Mouse (Mus musculus) liver, embryonic 12.5 days (tissue): ENCODE results near the gene Uts2r. TPM values are rescaled to one million over a fixed set of nuclear protein-coding genes. Genes with fewer than 3 reads are reported as not detected.

Source experiments
- ATAC-seq: fragments of 200-750 bp; cut with Nextera tagmentation; 2 replicates; pipeline ENCODE4 v1.8.0; 2017; ENCODE audit warnings: moderate number of reproducible peaks, mild to moderate bottlenecking, moderate library complexity
- H3K27ac ChIP-seq: fragments of 300-500 bp; sonication (generic); 2 replicates; pipeline ENCODE4 v1.5.1; 2016; ENCODE audit warnings: mild to moderate bottlenecking
- H3K27me3 ChIP-seq: fragments of 300-500 bp; sonication (generic); replicated peaks from 2 replicates; pipeline ENCODE4 v1.6.1; 2016; ENCODE audit warnings: mild to moderate bottlenecking, moderate library complexity
- H3K36me3 ChIP-seq: fragments of 300-500 bp; sonication (generic); 2 replicates; pipeline ENCODE4 v1.6.1; 2016; ENCODE audit warnings: mild to moderate bottlenecking, moderate library complexity
- H3K4me1 ChIP-seq: fragments of 300-500 bp; sonication (generic); 2 replicates; pipeline ENCODE4 v1.6.1; 2016
- H3K4me2 ChIP-seq: fragments of 300-500 bp; sonication (generic); 2 replicates; pipeline ENCODE4 v1.6.1; 2016; ENCODE audit warnings: mild to moderate bottlenecking, moderate library complexity
- H3K4me3 ChIP-seq: fragments of 300-500 bp; sonication (generic); 2 replicates; pipeline ENCODE4 v1.5.1; 2016; ENCODE audit warnings: mild to moderate bottlenecking, moderate library complexity
- H3K9ac ChIP-seq: fragments of 300-500 bp; sonication (generic); 2 replicates; pipeline ENCODE4 v1.6.1; 2016; ENCODE audit warnings: mild to moderate bottlenecking, moderate library complexity
- H3K9me3 ChIP-seq: fragments of 300-500 bp; sonication (generic); replicated peaks from 2 replicates; pipeline ENCODE4 v1.6.1; 2016; ENCODE audit warnings: mild to moderate bottlenecking, moderate library complexity
- WGBS: fragments of 180-500 bp; shearing (Covaris S2); methylation state at CpG from one replicate; pipeline ENCODE4 v1.1.7; 2016; ENCODE audit not compliant: insufficient replicate concordance; 5-methylcytosine and 5-hydroxymethylcytosine counted together
- polyA plus RNA-seq: library from polyadenylated mRNA; unstranded; fragments of >200 nt; fragmentation: Nextera tagmentation; extraction: Ambion mirVana; gene quantifications from 2 replicates; pipeline ENCODE4 v1.2.1, GENCODE M21; 2016

The Uts2r gene
- polyA plus RNA-seq = not detected in 2 replicates

- no peak for ATAC-seq
Observed at GRCm38 (mm10) chr11:121159971-121160370, at the start of gene Uts2r. Uts2r (plus strand) TSS chr11:121160271.

GRCm38 (mm10) chr11:121111051-121111450 is 49.0 kb upstream of the Uts2r start:
- 66% methylated on average over 3 of the region's 3 CpGs for WGBS
- H3K9me3 ChIP-seq = no peaks in the 10 kb centered on the region
- H3K27ac ChIP-seq = no peak overlapping the region
- no peak for ATAC-seq
- no peak overlapping the region for H3K4me3 ChIP-seq
- no peaks in the 10 kb centered on the region for H3K36me3 ChIP-seq
- H3K9ac ChIP-seq = no peak overlapping the region
- no peak overlapping the region for H3K4me2 ChIP-seq
- no peaks in the 10 kb centered on the region for H3K27me3 ChIP-seq
- 0 out of 2 replicates have a peak, but pooled peaks cover 3% of the 10 kb centered on the region for H3K4me1 ChIP-seq

More at GRCm38 (mm10) chr11:121159971-121160370, at the start of gene Uts2r:
- Histone ChIP-seq H3K27me3 (peaks cover 59% of the 10 kb centered on the region), H3K4me3 (no peak within 1 kb of the TSS), H3K27ac (no peak within 1 kb of the TSS), H3K36me3 (no peaks in the 10 kb centered on the region), H3K4me2 (no peak within 1 kb of the TSS), H3K9me3 (no peaks in the 10 kb centered on the region), H3K9ac (no peak within 1 kb of the TSS), H3K4me1 (no peaks in the 10 kb centered on the region)
- WGBS = 69% methylated on average over 5 of the region's 5 CpGs

- 54% methylated on average over 1 of the region's 1 CpGs for WGBS
- no peaks in the 10 kb centered on the region for H3K27me3 ChIP-seq
- H3K27ac ChIP-seq = no peak overlapping the region
Observed at GRCm38 (mm10) chr11:121111601-121112000, 48.5 kb upstream of the Uts2r start.

GRCm38 (mm10) chr11:121112091-121112775 is 47.8 kb upstream of the Uts2r start:
- Histone ChIP-seq H3K36me3 (no peaks in the 10 kb centered on the region), H3K4me3 (no peak overlapping the region), H3K4me1 (0 out of 2 replicates have a peak, but pooled peaks cover 3% of the 10 kb centered on the region), H3K9me3 (no peaks in the 10 kb centered on the region), H3K4me2 (no peak overlapping the region), H3K9ac (no peak overlapping the region), H3K27ac (no peak overlapping the region), H3K27me3 (no peaks in the 10 kb centered on the region)
- WGBS = 59% methylated on average over 5 of the region's 5 CpGs
- no peak for ATAC-seq

More at GRCm38 (mm10) chr11:121111601-121112000, 48.5 kb upstream of the Uts2r start:
- H3K4me3 ChIP-seq = no peak overlapping the region
- ATAC-seq = no peak
- no peaks in the 10 kb centered on the region for H3K9me3 ChIP-seq
- no peaks in the 10 kb centered on the region for H3K36me3 ChIP-seq
- no peak overlapping the region for H3K9ac ChIP-seq
- 0 out of 2 replicates have a peak, but pooled peaks cover 3% of the 10 kb centered on the region for H3K4me1 ChIP-seq
- H3K4me2 ChIP-seq = no peak overlapping the region

- Histone ChIP-seq H3K4me3 (no peak overlapping the region), H3K9ac (no peak overlapping the region), H3K36me3 (no peaks in the 10 kb centered on the region), H3K9me3 (no peaks in the 10 kb centered on the region), H3K27me3 (no peaks in the 10 kb centered on the region), H3K4me1 (peaks cover 20% of the 10 kb centered on the region), H3K27ac (no peak overlapping the region), H3K4me2 (no peak overlapping the region)
- no peak for ATAC-seq
- WGBS = 85% methylated on average over 18 of the region's 18 CpGs
Observed at GRCm38 (mm10) chr11:121118106-121118505, 42.0 kb upstream of the Uts2r start.

GRCm38 (mm10) chr11:121118577-121118976 is 41.5 kb upstream of the Uts2r start, which contains the start of gene Tex19.2:
Tex19.2 (minus strand) TSS chr11:121118677.
- WGBS = 81% methylated on average over 3 of the region's 3 CpGs
- H3K27ac ChIP-seq = no peak within 1 kb of the TSS

GRCm38 (mm10) chr11:121121151-121121550 is 38.9 kb upstream of the Uts2r start:
- no peak overlapping the region for H3K4me3 ChIP-seq
- H3K9ac ChIP-seq = no peak overlapping the region
- H3K4me1 ChIP-seq = peaks cover 28% of the 10 kb centered on the region
- H3K36me3 ChIP-seq = no peaks in the 10 kb centered on the region
- no peaks in the 10 kb centered on the region for H3K27me3 ChIP-seq
- H3K4me2 ChIP-seq = no peak overlapping the region
- no peak overlapping the region for H3K27ac ChIP-seq
- no peaks in the 10 kb centered on the region for H3K9me3 ChIP-seq
- no peak for ATAC-seq
- 61% methylated on average over 3 of the region's 3 CpGs for WGBS

More at GRCm38 (mm10) chr11:121118577-121118976, 41.5 kb upstream of the Uts2r start, which contains the start of gene Tex19.2:
- no peak within 1 kb of the TSS for H3K4me3 ChIP-seq
- H3K9ac ChIP-seq = no peak within 1 kb of the TSS
- H3K27me3 ChIP-seq = no peaks in the 10 kb centered on the region
- H3K9me3 ChIP-seq = no peaks in the 10 kb centered on the region
- no peak for ATAC-seq
- no peaks in the 10 kb centered on the region for H3K36me3 ChIP-seq
- H3K4me1 ChIP-seq = peaks cover 20% of the 10 kb centered on the region
- no peak within 1 kb of the TSS for H3K4me2 ChIP-seq

- 8% methylated on average over 2 of the region's 2 CpGs for WGBS
- no peak overlapping the region for H3K4me2 ChIP-seq
- no peak overlapping the region for H3K27ac ChIP-seq
- no peak overlapping the region for H3K9ac ChIP-seq
- ATAC-seq = peak; percentile 30; the same call in 1 of the 2 replicates
- H3K4me1 ChIP-seq = peaks cover 30% of the 10 kb centered on the region
- no peaks in the 10 kb centered on the region for H3K36me3 ChIP-seq
- H3K4me3 ChIP-seq = no peak overlapping the region
- no peaks in the 10 kb centered on the region for H3K27me3 ChIP-seq
- no peaks in the 10 kb centered on the region for H3K9me3 ChIP-seq
Observed at GRCm38 (mm10) chr11:121122024-121122670, 37.9 kb upstream of the Uts2r start.

GRCm38 (mm10) chr11:121123438-121123837 is 36.6 kb upstream of the Uts2r start:
- Histone ChIP-seq H3K4me1 (peaks cover 30% of the 10 kb centered on the region), H3K4me3 (no peak overlapping the region), H3K27me3 (0 out of 2 replicates have a peak, but pooled peaks cover 2% of the 10 kb centered on the region), H3K9ac (no peak overlapping the region), H3K9me3 (no peaks in the 10 kb centered on the region), H3K36me3 (no peaks in the 10 kb centered on the region), H3K27ac (no peak overlapping the region), H3K4me2 (no peak overlapping the region)
- no peak for ATAC-seq
- WGBS = 60% methylated on average over 4 of the region's 4 CpGs

- no peak overlapping the region for H3K9ac ChIP-seq
- H3K4me3 ChIP-seq = no peak overlapping the region
- H3K27me3 ChIP-seq = peaks cover 2% of the 10 kb centered on the region; the same call in 1 of the 2 replicates
- H3K4me1 ChIP-seq = peaks cover 30% of the 10 kb centered on the region
- no peaks in the 10 kb centered on the region for H3K36me3 ChIP-seq
- H3K4me2 ChIP-seq = 0 out of 2 replicates have a peak overlapping the region, but pooled peaks have one; percentile 13
- no peak overlapping the region for H3K27ac ChIP-seq
- H3K9me3 ChIP-seq = no peaks in the 10 kb centered on the region
- WGBS = 25% methylated on average over 3 of the region's 3 CpGs
- no peak for ATAC-seq
Observed at GRCm38 (mm10) chr11:121125522-121126172, 34.4 kb upstream of the Uts2r start.

GRCm38 (mm10) chr11:121126395-121126794 is 33.7 kb upstream of the Uts2r start:
- ATAC-seq = no peak
- Histone ChIP-seq H3K9me3 (no peaks in the 10 kb centered on the region), H3K36me3 (no peaks in the 10 kb centered on the region), H3K4me2 (no peak overlapping the region), H3K4me1 (peaks cover 25% of the 10 kb centered on the region), H3K4me3 (no peak overlapping the region), H3K27me3 (peaks cover 2% of the 10 kb centered on the region; the same call in 1 of the 2 replicates), H3K27ac (no peak overlapping the region), H3K9ac (no peak overlapping the region)
- 57% methylated on average over 1 of the region's 1 CpGs for WGBS

- Histone ChIP-seq H3K27ac (no peak overlapping the region), H3K27me3 (peaks cover 2% of the 10 kb centered on the region; the same call in 1 of the 2 replicates), H3K9me3 (no peaks in the 10 kb centered on the region), H3K4me2 (no peak overlapping the region), H3K4me1 (peaks cover 14% of the 10 kb centered on the region), H3K4me3 (no peak overlapping the region), H3K9ac (no peak overlapping the region), H3K36me3 (no peaks in the 10 kb centered on the region)
- WGBS = 65% methylated on average over 3 of the region's 3 CpGs
- no peak for ATAC-seq
Observed at GRCm38 (mm10) chr11:121127441-121127840, 32.6 kb upstream of the Uts2r start.
